Mouse (Mus musculus): ENCODE results near the gene Dync1li1. TPM values are rescaled to one million over a fixed set of nuclear protein-coding genes. Genes with fewer than 3 reads are reported as not detected.

Gene Dync1li1
- polyA plus RNA-seq, 1 experiment from 2014 or later: 65.6 TPM

DNA sequence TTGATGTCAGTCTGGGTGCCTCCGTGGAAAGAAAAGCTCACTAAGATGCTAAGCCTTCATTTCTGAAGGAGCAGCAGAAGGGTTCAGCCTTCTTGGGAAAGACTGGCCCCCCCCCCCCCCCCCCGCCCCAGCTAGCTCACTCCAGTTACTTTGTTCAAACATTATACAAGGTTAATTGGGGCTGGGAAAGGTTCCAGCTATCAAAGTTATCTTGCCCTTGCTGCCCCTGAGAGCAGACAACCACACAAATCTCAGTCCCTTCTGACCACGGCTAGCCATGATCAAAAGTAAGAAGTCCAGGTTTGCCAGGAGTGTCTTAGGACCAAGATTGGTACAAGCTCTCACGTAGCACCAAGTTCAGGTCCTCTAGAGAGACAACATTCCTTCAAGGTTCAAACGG lies 19.6 kb upstream of the Dync1li1 start:
- DNase-seq (ENCODE audit: low spot score): no peak
- WGBS: 76% methylated on average over 5 of the region's 5 CpGs
- ATAC-seq (ENCODE audit: insufficient number of reproducible peaks, low FRiP score, low TSS enrichment, low read depth): no peak
- Histone ChIP-seq H3K27me3 (ENCODE audit: control insufficient read depth, insufficient read depth, low read length) (no peaks in the 10 kb centered on the region), H3K4me1 (ENCODE audit: control insufficient read depth, insufficient read depth, low read length) (0 out of 2 replicates have a peak, but pooled peaks cover 3% of the 10 kb centered on the region), H3K27ac (replicated peaks; ENCODE audit: low read depth, low read length) (no peak overlapping the region), H3K9me3 (ENCODE audit: control insufficient read depth, low read length) (no peaks in the 10 kb centered on the region), H3K4me2 (ENCODE audit: low read depth, severe bottlenecking) (no peak overlapping the region), H3K4me3 (ENCODE audit: low read depth, low read length) (no peak overlapping the region), H3K9ac (ENCODE audit: low read length) (no peak overlapping the region), H3K36me3 (ENCODE audit: control insufficient read depth, insufficient read depth, low read length) (no peaks in the 10 kb centered on the region)

DNA sequence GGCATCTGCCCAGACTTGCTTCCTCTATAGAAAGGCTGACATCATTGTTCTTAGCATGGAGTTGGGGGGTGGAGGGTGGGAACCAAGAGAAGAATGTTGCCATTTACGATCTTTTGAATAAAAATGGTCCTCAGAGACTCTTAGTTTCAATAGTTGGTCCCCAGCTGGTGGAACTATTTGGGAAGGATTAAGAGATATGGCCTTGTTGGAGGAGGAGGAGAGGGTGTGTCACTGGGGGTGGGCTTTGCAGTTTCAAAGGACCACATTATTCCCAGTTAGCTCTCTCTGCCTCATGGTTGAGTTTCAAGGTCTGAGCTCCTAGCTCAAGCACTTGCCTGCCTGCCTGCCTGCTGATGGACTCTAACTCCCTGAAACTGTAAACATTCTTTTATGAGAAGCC lies 16.6 kb upstream of the Dync1li1 start:
- 83% methylated on average over 1 of the region's 1 CpGs for WGBS
- no peak for DNase-seq (ENCODE audit: low spot score)
- Histone ChIP-seq H3K4me3 (ENCODE audit: low read depth, low read length) (no peak overlapping the region), H3K27me3 (ENCODE audit: control insufficient read depth, insufficient read depth, low read length) (no peaks in the 10 kb centered on the region), H3K9ac (ENCODE audit: low read length) (no peak overlapping the region), H3K36me3 (ENCODE audit: control insufficient read depth, insufficient read depth, low read length) (no peaks in the 10 kb centered on the region), H3K9me3 (ENCODE audit: control insufficient read depth, low read length) (no peaks in the 10 kb centered on the region), H3K4me1 (ENCODE audit: control insufficient read depth, insufficient read depth, low read length) (0 out of 2 replicates have a peak, but pooled peaks cover 3% of the 10 kb centered on the region), H3K27ac (replicated peaks; ENCODE audit: low read depth, low read length) (no peak overlapping the region), H3K4me2 (ENCODE audit: low read depth, severe bottlenecking) (no peak overlapping the region)
- no peak for ATAC-seq (ENCODE audit: insufficient number of reproducible peaks, low FRiP score, low TSS enrichment, low read depth)

DNA sequence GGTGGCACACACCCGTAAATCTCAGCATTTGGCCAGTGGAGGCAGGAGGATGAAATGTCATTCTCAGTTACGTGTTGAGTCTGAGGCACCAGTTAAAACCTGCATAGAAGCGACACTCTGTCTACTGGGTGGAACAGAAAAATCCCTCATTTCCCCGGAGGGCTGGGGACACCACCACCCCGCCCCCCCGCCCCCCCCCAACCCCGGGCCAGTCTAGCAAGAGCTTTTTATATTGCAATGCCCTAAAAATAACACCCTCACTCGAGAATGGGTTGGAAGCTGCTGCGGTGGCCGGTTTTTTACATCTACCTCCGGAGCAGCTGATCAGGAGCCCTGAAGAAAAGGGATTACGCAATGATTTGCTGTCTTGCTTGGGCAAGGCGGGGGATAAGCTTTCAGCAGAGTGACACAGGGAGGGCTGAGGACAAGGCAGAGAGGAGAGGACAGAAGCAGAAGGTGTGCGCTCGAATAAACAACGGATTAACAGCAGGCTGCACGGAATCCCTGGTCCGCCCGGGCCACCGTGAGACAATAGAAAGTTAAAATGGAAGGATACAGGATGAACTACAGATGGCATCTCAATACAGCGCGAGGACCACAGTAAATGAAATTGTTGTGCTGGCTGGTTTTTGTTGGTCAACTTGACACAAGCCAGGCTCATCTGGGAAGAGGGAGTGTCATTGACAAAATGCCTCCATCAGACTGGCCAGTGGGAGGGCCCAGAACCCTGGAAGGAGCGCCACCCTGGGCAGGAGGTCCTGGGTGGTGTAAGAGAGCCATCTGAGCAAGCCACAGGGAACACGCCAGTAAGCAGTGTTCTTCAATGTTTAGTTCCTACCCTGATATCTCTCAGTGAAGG lies 15.7 kb upstream of the Dync1li1 start:
- 0 out of 2 replicates have a peak, but pooled peaks cover 3% of the 10 kb centered on the region for H3K4me1 ChIP-seq (ENCODE audit: control insufficient read depth, insufficient read depth, low read length)
- no peaks in the 10 kb centered on the region for H3K9me3 ChIP-seq (ENCODE audit: control insufficient read depth, low read length)
- no peaks in the 10 kb centered on the region for H3K36me3 ChIP-seq (ENCODE audit: control insufficient read depth, insufficient read depth, low read length)
- ATAC-seq (ENCODE audit: insufficient number of reproducible peaks, low FRiP score, low TSS enrichment, low read depth) (0 out of 2 replicates have a peak, but pooled peaks have one; percentile 35), DNase-seq (ENCODE audit: low spot score) (peak; percentile 40)
- H3K27me3 ChIP-seq (ENCODE audit: control insufficient read depth, insufficient read depth, low read length): no peaks in the 10 kb centered on the region
- H3K27ac ChIP-seq (replicated peaks; ENCODE audit: low read depth, low read length): no peak overlapping the region
- H3K4me3 ChIP-seq (ENCODE audit: low read depth, low read length): peak overlapping the region; percentile 25
- peak overlapping the region; percentile 50 for H3K4me2 ChIP-seq (ENCODE audit: low read depth, severe bottlenecking)
- 7% methylated on average over 24 of the region's 24 CpGs for WGBS
- peak overlapping the region; percentile 47 for H3K9ac ChIP-seq (ENCODE audit: low read length)

DNA sequence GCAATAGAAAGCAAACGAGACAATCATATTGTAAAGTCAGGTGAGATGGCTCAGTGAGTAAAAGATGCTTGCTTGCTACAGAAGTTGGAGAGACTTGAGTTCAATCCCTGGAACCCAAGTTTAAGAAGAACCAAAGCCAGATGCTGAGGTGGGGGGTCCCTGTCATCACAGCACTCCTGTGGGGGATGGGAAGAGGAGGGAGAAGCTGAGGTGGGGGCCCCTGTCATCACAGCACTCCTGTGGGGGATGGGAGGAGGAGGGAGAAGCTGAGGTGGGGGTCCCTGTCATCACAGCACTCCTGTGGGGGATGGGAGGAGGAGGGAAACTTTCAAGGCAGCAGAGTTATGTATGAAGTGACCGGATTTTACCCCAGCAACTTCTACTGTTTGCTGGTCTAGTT lies 15.0 kb upstream of the Dync1li1 start:
- Histone ChIP-seq H3K4me2 (ENCODE audit: low read depth, severe bottlenecking) (no peak overlapping the region), H3K36me3 (ENCODE audit: control insufficient read depth, insufficient read depth, low read length) (no peaks in the 10 kb centered on the region), H3K9ac (ENCODE audit: low read length) (no peak overlapping the region), H3K9me3 (ENCODE audit: control insufficient read depth, low read length) (no peaks in the 10 kb centered on the region), H3K27me3 (ENCODE audit: control insufficient read depth, insufficient read depth, low read length) (no peaks in the 10 kb centered on the region), H3K4me1 (ENCODE audit: control insufficient read depth, insufficient read depth, low read length) (0 out of 2 replicates have a peak, but pooled peaks cover 3% of the 10 kb centered on the region), H3K4me3 (ENCODE audit: low read depth, low read length) (no peak overlapping the region), H3K27ac (replicated peaks; ENCODE audit: low read depth, low read length) (no peak overlapping the region)
- no peak for DNase-seq (ENCODE audit: low spot score)
- 52% methylated on average over 2 of the region's 2 CpGs for WGBS
- ATAC-seq (ENCODE audit: insufficient number of reproducible peaks, low FRiP score, low TSS enrichment, low read depth): no peak

DNA sequence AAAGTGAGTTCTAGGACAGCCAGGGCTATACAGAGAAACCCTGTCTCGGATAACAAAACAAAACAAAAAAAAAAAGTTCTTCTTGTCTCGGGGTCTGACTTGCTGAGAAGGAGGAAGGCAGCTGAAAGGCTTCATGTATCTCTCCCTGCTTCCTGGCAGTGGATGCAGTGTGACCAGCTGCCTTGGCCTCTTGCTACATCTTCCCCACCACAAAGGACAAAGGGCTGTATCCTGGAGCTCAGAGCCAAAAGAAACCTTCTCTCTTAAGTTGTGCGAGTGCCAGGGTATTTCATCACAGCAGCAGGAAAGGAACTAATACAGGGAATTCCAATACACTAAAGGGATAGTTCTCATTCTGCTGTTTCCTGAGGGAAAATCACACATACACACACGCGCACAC lies 10.0 kb upstream of the Dync1li1 start:
- H3K27me3 ChIP-seq (ENCODE audit: control insufficient read depth, insufficient read depth, low read length): no peaks in the 10 kb centered on the region

DNA sequence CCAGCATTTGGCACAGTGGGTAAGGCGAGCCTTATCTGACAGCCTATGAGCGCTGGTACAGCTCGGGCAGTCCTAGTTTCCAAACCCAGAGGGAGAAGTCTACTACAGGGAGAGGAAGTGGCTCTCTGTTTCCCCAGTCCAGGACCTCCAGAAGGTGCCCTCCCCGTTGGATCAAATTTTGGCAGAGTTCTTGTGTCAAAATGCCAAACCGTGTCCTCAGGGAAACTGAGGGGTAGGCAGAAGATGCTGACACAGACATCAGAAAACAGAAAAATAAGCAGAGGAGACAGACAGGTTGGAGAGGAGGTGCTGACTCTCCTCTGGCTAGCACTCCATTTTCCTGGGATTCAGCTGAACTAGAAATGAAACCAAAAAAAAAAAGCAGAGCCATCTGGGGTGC lies 8.6 kb upstream of the Dync1li1 start:
- H3K4me2 ChIP-seq (ENCODE audit: low read depth, severe bottlenecking): no peak overlapping the region
- no peaks in the 10 kb centered on the region for H3K27me3 ChIP-seq (ENCODE audit: control insufficient read depth, insufficient read depth, low read length)
- no peak overlapping the region for H3K4me3 ChIP-seq (ENCODE audit: low read depth, low read length)
- DNase-seq (ENCODE audit: low spot score) (no peak), ATAC-seq (ENCODE audit: insufficient number of reproducible peaks, low FRiP score, low TSS enrichment, low read depth) (no peak)
- H3K9me3 ChIP-seq (ENCODE audit: control insufficient read depth, low read length): no peaks in the 10 kb centered on the region
- H3K27ac ChIP-seq (replicated peaks; ENCODE audit: low read depth, low read length): no peak overlapping the region
- H3K4me1 ChIP-seq (ENCODE audit: control insufficient read depth, insufficient read depth, low read length): no peaks in the 10 kb centered on the region
- WGBS: 87% methylated on average over 5 of the region's 5 CpGs
- no peak overlapping the region for H3K9ac ChIP-seq (ENCODE audit: low read length)
- H3K36me3 ChIP-seq (ENCODE audit: control insufficient read depth, insufficient read depth, low read length): no peaks in the 10 kb centered on the region

More for the DNA sequence above, 10.0 kb upstream of the Dync1li1 start:
- no peak for ATAC-seq (ENCODE audit: insufficient number of reproducible peaks, low FRiP score, low TSS enrichment, low read depth)
- H3K9ac ChIP-seq (ENCODE audit: low read length): no peak overlapping the region
- no peaks in the 10 kb centered on the region for H3K4me1 ChIP-seq (ENCODE audit: control insufficient read depth, insufficient read depth, low read length)
- WGBS: 90% methylated on average over 5 of the region's 5 CpGs
- no peaks in the 10 kb centered on the region for H3K9me3 ChIP-seq (ENCODE audit: control insufficient read depth, low read length)
- no peaks in the 10 kb centered on the region for H3K36me3 ChIP-seq (ENCODE audit: control insufficient read depth, insufficient read depth, low read length)
- DNase-seq (ENCODE audit: low spot score): no peak
- no peak overlapping the region for H3K4me2 ChIP-seq (ENCODE audit: low read depth, severe bottlenecking)
- H3K27ac ChIP-seq (replicated peaks; ENCODE audit: low read depth, low read length): no peak overlapping the region
- H3K4me3 ChIP-seq (ENCODE audit: low read depth, low read length): no peak overlapping the region

DNA sequence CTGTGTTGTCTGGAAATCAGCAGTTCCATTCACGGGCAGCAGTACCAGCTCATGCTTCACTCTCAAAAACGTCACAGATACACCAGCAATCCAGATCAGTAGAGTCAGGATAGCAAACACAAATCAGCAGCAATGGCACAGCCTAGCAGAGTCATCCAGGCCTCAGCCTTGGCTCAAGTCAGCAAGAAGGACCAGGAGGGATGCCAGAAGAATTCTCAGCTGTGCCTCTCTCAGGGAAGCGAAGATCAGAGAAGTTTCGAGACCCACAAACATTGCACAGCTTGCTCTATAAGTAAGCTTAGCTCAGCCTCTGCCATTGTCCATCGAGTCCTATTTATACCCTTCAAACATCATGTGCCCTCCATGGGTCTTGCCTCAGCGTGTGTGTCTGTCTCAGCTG lies 8.1 kb upstream of the Dync1li1 start:
- no peaks in the 10 kb centered on the region for H3K36me3 ChIP-seq (ENCODE audit: control insufficient read depth, insufficient read depth, low read length)
- WGBS: 76% methylated on average over 6 of the region's 6 CpGs
- H3K9me3 ChIP-seq (ENCODE audit: control insufficient read depth, low read length): no peaks in the 10 kb centered on the region
- DNase-seq (ENCODE audit: low spot score): no peak
- no peak overlapping the region for H3K4me2 ChIP-seq (ENCODE audit: low read depth, severe bottlenecking)
- no peaks in the 10 kb centered on the region for H3K4me1 ChIP-seq (ENCODE audit: control insufficient read depth, insufficient read depth, low read length)
- H3K27me3 ChIP-seq (ENCODE audit: control insufficient read depth, insufficient read depth, low read length): no peaks in the 10 kb centered on the region
- no peak for ATAC-seq (ENCODE audit: insufficient number of reproducible peaks, low FRiP score, low TSS enrichment, low read depth)
- H3K4me3 ChIP-seq (ENCODE audit: low read depth, low read length): no peak overlapping the region
- no peak overlapping the region for H3K27ac ChIP-seq (replicated peaks; ENCODE audit: low read depth, low read length)
- no peak overlapping the region for H3K9ac ChIP-seq (ENCODE audit: low read length)

DNA sequence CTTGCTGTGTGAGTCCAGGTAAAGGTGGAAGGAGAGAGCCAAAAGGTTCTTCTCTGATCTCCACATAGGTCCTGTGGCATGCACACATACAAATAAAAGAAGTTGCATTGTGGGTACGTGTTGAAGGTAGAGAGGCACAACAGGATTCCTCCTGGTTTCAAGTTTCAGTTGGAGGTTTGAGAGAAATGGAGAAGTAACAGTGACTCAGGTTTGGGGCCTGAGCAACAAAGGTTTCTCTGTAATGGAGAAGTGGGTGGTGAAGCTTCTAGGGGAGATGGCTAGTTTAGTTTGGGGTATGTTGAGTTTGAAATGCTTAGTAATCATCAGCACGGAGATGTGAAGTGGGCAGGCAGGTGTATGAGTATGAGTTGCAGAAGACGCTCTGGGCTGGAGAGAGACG lies 6.4 kb upstream of the Dync1li1 start:
- Histone ChIP-seq H3K27me3 (ENCODE audit: control insufficient read depth, insufficient read depth, low read length) (no peaks in the 10 kb centered on the region), H3K9me3 (ENCODE audit: control insufficient read depth, low read length) (no peaks in the 10 kb centered on the region), H3K27ac (replicated peaks; ENCODE audit: low read depth, low read length) (no peak overlapping the region), H3K9ac (ENCODE audit: low read length) (no peak overlapping the region), H3K36me3 (ENCODE audit: control insufficient read depth, insufficient read depth, low read length) (no peaks in the 10 kb centered on the region), H3K4me3 (ENCODE audit: low read depth, low read length) (no peak overlapping the region), H3K4me1 (ENCODE audit: control insufficient read depth, insufficient read depth, low read length) (no peaks in the 10 kb centered on the region), H3K4me2 (ENCODE audit: low read depth, severe bottlenecking) (no peak overlapping the region)
- DNase-seq (ENCODE audit: low spot score): no peak
- WGBS: 76% methylated on average over 4 of the region's 4 CpGs
- no peak for ATAC-seq (ENCODE audit: insufficient number of reproducible peaks, low FRiP score, low TSS enrichment, low read depth)
